8 mouse cellular contexts compared by ENCODE assay signal in genomic region chr15:99295484-99295981, GRCm38 (mm10). TPM values are rescaled to one million over a fixed set of nuclear protein-coding genes. Genes with fewer than 3 reads are reported as not detected.
DNase-seq lines count a peak whose midpoint lies in the region; ATAC-seq and TF ChIP-seq lines count a peak whose summit lies in the region.

TSS of gene Fam186b (minus strand) at chr15:99295888.

- peak within 1 kb of the TSS; percentile 65 for H3K4me3 ChIP-seq in bone marrow, adult 2 months (replicated peaks; ENCODE audit: control insufficient read depth, low read depth, low read length)
- peak within 1 kb of the TSS; percentile 71 for H3K4me3 ChIP-seq in forebrain, embryonic 10.5 days
- H3K4me3 ChIP-seq in intestine, embryonic 14.5 days (ENCODE audit: low read depth, low read length): peak within 1 kb of the TSS; percentile 73
- H3K4me3 ChIP-seq in liver, embryonic 16.5 days (ENCODE audit: low read depth, low read length): peak within 1 kb of the TSS; percentile 71

- TF ChIP-seq CTCF in bone marrow, adult 2 months (IDR thresholded peaks at IDR 0.05; ENCODE audit: control insufficient read depth, insufficient read depth, low read length): no peak

- peaks cover 10% of the 10 kb centered on the region for H3K36me3 ChIP-seq in forebrain, embryonic 10.5 days (replicated peaks)
- no peaks in the 10 kb centered on the region for H3K36me3 ChIP-seq in intestine, embryonic 14.5 days (ENCODE audit: control insufficient read depth, insufficient read depth, low read length)
- no peaks in the 10 kb centered on the region for H3K36me3 ChIP-seq in liver, embryonic 16.5 days (ENCODE audit: control insufficient read depth, insufficient read depth)

- peak; percentile 57 to 71 for DNase-seq in right cerebral cortex, postnatal 10 days (ENCODE audit: low spot score in 2 of 2)
- no peak for DNase-seq in right cerebral cortex, postnatal 36 days (ENCODE audit: low spot score in 2 of 2)
- DNase-seq in forebrain, embryonic 10.5 days (ENCODE audit: extremely low spot score, low spot score): peak; percentile 52
- peak; percentile 72 for DNase-seq in intestine, embryonic 14.5 days (ENCODE audit: low spot score)
- peak; percentile 55 for DNase-seq in right cerebral cortex, postnatal 4 days
- no peak for DNase-seq in frontal cortex, adult 2 months (ENCODE audit: extremely low spot score in 1 of 2, low spot score in 1 of 2)

- peak within 1 kb of the TSS; percentile 63 for H3K4me2 ChIP-seq in intestine, embryonic 14.5 days (ENCODE audit: low read length)
- peak within 1 kb of the TSS; percentile 82 for H3K4me2 ChIP-seq in liver, embryonic 16.5 days (ENCODE audit: low read depth, low read length)

- WGBS in bone marrow, adult 2 months: 10% methylated on average over 17 of the region's 17 CpGs
- WGBS in forebrain, embryonic 10.5 days: 1% methylated on average over 15 of the region's 17 CpGs
- 2% methylated on average over 12 of the region's 17 CpGs for WGBS in intestine, embryonic 14.5 days
- WGBS in liver, embryonic 16.5 days (ENCODE audit: insufficient replicate concordance): 4% methylated on average over 17 of the region's 17 CpGs

- H3K9me3 ChIP-seq in forebrain, embryonic 10.5 days: no peaks in the 10 kb centered on the region
- H3K9me3 ChIP-seq in intestine, embryonic 14.5 days (ENCODE audit: control insufficient read depth, low read length): no peaks in the 10 kb centered on the region
- H3K9me3 ChIP-seq in liver, embryonic 16.5 days (replicated peaks; ENCODE audit: control insufficient read depth, low read length): no peaks in the 10 kb centered on the region

- ATAC-seq in intestine, embryonic 14.5 days (replicated peaks; ENCODE audit: low FRiP score, low TSS enrichment, low read depth): peak; percentile 34; the same call in 1 of the 2 replicates
- no peak for ATAC-seq in liver, embryonic 16.5 days (ENCODE audit: low read depth)

- no peaks in the 10 kb centered on the region for H3K27me3 ChIP-seq in forebrain, embryonic 10.5 days (ENCODE audit: poor library complexity, severe bottlenecking)
- no peaks in the 10 kb centered on the region for H3K27me3 ChIP-seq in intestine, embryonic 14.5 days (replicated peaks; ENCODE audit: control insufficient read depth, insufficient read depth, low read length)
- H3K27me3 ChIP-seq in liver, embryonic 16.5 days (ENCODE audit: control insufficient read depth, insufficient read depth, low read depth, low read length): no peaks in the 10 kb centered on the region

- H3K27ac ChIP-seq in bone marrow, adult 2 months (ENCODE audit: control insufficient read depth, insufficient read depth, low read depth, low read length, poor library complexity): no peak within 1 kb of the TSS; the same call in 1 of the 2 replicates
- peak within 1 kb of the TSS; percentile 93 for H3K27ac ChIP-seq in forebrain, embryonic 10.5 days
- H3K27ac ChIP-seq in intestine, embryonic 14.5 days (ENCODE audit: low read depth): peak within 1 kb of the TSS; percentile 87
- H3K27ac ChIP-seq in liver, embryonic 16.5 days (ENCODE audit: low read length): peak within 1 kb of the TSS; percentile 53; the same call in 1 of the 2 replicates

- no peak for TF ChIP-seq POLR2A in bone marrow, adult 2 months (IDR thresholded peaks at IDR 0.05; ENCODE audit: borderline replicate concordance, control insufficient read depth, low read depth, low read length)

- H3K9ac ChIP-seq in intestine, embryonic 14.5 days (ENCODE audit: low read length): peak within 1 kb of the TSS; percentile 66
- H3K9ac ChIP-seq in liver, embryonic 16.5 days (ENCODE audit: low read depth, low read length): peak within 1 kb of the TSS; percentile 65

- no peaks in the 10 kb centered on the region for H3K4me1 ChIP-seq in bone marrow, adult 2 months (ENCODE audit: control insufficient read depth, insufficient read depth, low read length)
- H3K4me1 ChIP-seq in forebrain, embryonic 10.5 days: peaks cover 27% of the 10 kb centered on the region
- H3K4me1 ChIP-seq in intestine, embryonic 14.5 days (replicated peaks; ENCODE audit: control insufficient read depth, insufficient read depth, low read length): no peaks in the 10 kb centered on the region
- peaks cover 4% of the 10 kb centered on the region for H3K4me1 ChIP-seq in liver, embryonic 16.5 days (ENCODE audit: control insufficient read depth, low read depth, low read length)

RNA-seq across cellular contexts. Expression of gene Fam186b, which starts in this region (rescaled TPM):
- polyA plus RNA-seq in bone marrow, adult 2 months (2011; ENCODE audit: insufficient read depth, insufficient read length, low replicate concordance, missing spikeins): not detected in 2 replicates
- polyA plus RNA-seq in forebrain, embryonic 10.5 days (2016; fragmentation: Nextera tagmentation; extraction: Ambion mirVana): 0.11 and 0.17 TPM in 2 replicates
- 0.11 and 0.24 TPM in 2 replicates for polyA plus RNA-seq in intestine, embryonic 14.5 days (2014; fragmentation: Nextera tagmentation; extraction: Ambion mirVana)
- polyA plus RNA-seq in liver, embryonic 16.5 days (2015; fragmentation: Nextera tagmentation; extraction: Ambion mirVana): 0.04 TPM in 1 of 2 replicates, not detected in the other
- polyA plus RNA-seq in frontal cortex, adult 2 months (2012; rRNA removed): 1.5 and 1.7 TPM in 2 replicates

Comparison
In these comparisons a context has a peak if more than half of its experiments do, and no peak if none do; other contexts are left out.
1. DNase-seq: peak in right cerebral cortex, postnatal 10 days (2 of 2) and right cerebral cortex, postnatal 4 days (single experiment); none in right cerebral cortex, postnatal 36 days (0 of 2) and frontal cortex, adult 2 months (0 of 2).
2. Peak in DNase-seq, H3K4me3 ChIP-seq and H3K27ac ChIP-seq in forebrain, embryonic 10.5 days; RNA of the gene not detected or under 1 TPM.
3. Peak in DNase-seq, ATAC-seq, H3K4me3 ChIP-seq, H3K27ac ChIP-seq, H3K9ac ChIP-seq and H3K4me2 ChIP-seq in intestine, embryonic 14.5 days; RNA of the gene not detected or under 1 TPM.
4. Peak in every context shown above with its lines, with median percentiles within 50 percentile points of each other: H3K4me3 ChIP-seq.